Mouse (Mus musculus) gastrocnemius, adult 18-20 months (tissue): Measurements from ENCODE around the gene Npas3. TPM values are rescaled to one million over a fixed set of nuclear protein-coding genes. Genes with fewer than 3 reads are reported as not detected.

ENCODE experiments used
- DNase-seq: peaks from one replicate; pipeline ENCODE4 v3.0.0; 2021; ENCODE audit warnings: low spot score
- total RNA-seq, 2 experiments: library from RNA; stranded (reverse); gene quantifications; 2 replicates each; pipeline ENCODE4 v1.2.3; 2021

Npas3 gene
- total RNA-seq, 2 experiments from 2014 or later: 0.07 to 0.09 TPM

DNA sequence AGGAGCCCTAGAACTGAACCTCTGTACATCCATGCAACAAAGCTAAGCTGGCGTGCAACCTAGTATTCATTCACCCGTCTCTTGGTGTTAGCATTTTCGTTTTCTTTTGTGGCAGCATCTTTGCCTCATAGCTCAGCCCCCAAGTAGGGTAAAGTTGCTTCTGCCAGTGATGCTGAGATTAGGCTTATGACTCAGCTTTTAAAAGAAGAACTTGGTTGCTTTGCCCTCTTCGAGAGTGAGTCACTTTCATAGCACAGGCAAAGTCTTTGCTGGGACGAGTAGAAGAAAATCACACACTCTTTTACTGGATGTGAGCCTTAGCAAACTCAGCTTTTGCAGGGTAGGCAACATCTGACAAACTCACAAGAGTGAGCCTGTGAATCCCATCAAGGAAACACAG, 332.7 kb downstream of the Npas3 start:
- no peak for DNase-seq

DNA sequence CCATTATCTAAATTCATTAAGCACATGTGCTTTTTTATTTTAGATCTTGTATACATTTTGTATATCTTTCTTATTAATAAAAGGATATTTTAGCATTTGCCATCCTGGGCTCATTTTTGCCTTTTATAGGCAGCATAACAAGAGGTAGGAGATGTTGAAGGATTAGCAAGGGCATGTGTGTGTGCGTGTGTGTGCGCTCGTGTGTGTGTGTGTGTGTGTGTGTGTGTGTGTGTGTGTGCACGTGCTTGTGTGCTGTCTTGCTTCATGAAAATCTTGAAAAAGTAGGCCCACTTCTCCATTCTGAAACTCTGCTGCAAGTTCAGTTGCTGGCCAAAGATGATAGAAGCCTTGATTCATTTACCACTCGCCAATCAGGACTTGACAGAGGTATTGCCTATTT, 338.8 kb downstream of the Npas3 start:
- no peak for DNase-seq

DNA sequence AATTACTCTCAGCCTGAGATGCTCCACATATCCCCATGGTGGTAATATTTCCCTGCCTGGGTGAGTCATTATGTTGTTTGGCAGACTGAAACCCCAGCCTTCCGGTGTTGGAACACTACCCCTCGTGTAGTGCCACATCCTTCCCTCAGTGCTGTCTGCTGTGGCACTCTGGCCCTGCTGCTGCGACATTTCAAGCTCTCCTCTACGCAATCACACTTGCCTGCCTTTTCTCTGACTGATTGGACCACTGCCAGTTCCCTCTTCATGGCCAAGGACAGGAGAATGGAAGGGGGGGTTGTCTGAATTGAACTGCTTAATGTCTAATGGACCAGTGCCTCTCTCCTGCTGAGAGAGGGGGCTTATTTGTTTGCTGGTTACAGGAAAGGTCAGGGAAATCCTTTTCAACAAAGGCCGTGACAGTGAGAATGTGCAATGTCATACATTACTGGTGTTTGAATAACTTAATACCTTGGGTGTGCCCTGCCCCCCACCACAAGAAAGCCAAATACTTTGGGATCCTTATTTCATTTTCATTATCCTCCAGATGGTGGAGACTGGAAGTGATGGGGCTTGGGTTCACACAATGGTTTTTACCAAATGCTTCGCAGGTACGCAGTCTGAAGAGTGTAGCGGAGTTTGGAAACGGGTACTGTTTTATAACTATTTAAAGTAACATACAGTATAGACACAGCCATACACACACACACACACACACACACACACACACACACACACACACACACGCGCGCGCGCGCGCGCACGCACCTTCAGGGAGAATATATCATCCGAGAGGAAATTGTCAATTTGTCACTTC, 339.4 kb downstream of the Npas3 start:
- peak; percentile 7 for DNase-seq

DNA sequence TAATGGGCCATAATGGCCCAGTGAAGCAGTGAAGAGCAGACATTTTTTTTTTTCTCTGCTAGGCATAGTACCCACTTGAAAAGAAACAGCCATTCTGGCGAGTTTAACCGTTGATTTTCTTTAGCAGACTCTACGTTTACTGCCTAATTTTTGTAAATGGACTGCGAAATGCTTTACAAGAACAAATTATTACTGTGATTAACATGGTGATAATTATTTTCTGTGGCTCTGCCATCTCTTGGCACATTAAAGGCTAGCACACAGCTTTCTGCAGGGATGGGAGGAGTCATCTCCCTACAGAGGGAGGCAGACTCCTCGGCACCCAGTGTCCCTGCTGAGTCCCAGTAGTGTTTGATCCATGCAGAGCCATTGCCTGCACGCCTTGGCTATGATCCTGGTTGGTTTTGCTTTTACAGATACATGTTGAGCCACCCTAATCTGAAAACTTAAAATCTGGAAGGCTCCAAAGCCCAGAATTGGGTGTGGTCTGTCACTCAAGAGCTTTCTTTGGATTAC, 341.0 kb downstream of the Npas3 start:
- DNase-seq: no peak

DNA sequence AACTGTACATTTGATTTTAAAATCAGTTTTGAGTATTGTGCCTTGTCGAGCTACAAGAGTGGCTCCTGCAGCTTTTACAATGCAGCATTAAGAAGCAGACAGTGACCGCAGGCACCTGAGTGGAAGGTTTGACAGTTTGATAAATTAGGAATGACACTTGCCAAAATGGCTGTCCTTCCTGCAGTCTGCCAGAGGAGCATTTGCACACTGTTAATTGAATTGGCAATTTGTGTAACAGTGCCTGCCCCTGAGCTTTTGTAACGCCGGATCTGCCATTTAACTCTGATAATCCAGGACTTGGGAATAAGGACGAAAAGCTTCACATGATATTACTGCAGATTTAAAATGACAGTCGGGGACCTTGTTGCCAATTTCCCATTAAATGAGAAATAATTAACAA, 357.2 kb downstream of the Npas3 start:
- no peak for DNase-seq

DNA sequence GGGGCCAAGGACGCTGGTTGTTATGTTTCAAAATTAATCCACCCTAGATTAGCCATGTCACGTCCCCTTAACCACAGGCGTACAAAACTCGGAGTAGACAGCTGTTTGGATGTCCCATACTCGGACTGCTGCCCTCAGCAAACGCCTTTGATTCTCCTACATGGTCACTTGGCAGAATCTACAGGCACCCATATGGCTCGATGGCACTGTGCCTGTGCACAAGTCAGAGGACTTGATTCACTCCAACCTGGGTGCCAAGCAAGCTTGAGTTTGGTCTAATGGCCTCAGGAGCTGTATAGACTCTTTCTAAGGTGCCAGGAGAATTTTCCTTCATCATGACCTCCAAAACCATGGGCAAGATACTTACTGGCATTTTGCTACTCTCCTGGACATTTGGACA, 363.6 kb downstream of the Npas3 start:
- DNase-seq: no peak

DNA sequence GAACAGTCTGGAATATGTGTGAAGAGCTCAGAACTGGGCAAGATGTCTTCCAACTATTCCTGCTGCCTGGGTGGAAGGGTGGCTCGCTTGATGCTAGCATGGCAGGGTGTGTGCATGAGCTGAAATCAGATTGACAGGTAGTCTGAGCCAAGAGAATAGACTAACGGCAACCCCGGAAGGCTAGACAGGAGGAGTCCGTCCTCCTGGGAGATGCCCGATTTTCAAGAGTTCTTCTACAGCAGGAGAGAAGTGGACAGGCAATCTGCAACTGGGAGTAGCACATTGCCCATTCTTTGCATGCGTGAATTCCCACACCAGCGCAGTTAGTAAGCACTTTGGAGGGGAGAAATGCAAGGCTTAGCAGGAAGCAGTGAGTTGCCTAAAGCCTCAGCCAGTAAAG, 372.8 kb downstream of the Npas3 start:
- DNase-seq: no peak

DNA sequence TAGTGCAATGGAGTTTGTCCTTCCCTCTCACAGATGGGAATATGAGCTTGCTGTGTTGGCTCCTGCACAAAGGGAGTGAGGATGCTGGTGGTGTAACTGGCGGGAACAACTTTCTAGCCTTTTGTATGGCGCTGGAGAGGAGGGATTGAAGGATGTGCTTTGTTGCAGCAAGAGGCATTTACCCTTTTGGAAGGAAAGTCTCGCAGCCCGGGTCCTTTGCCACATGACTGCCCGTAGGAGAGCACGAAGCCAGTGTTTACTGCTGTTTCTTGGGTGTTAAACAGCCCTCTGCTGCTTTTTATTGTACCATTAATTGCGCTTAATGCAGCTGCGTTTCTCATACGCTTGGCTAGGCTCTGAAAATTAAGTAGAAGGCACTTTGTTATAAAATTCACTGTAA, 375.3 kb downstream of the Npas3 start:
- DNase-seq: no peak

DNA sequence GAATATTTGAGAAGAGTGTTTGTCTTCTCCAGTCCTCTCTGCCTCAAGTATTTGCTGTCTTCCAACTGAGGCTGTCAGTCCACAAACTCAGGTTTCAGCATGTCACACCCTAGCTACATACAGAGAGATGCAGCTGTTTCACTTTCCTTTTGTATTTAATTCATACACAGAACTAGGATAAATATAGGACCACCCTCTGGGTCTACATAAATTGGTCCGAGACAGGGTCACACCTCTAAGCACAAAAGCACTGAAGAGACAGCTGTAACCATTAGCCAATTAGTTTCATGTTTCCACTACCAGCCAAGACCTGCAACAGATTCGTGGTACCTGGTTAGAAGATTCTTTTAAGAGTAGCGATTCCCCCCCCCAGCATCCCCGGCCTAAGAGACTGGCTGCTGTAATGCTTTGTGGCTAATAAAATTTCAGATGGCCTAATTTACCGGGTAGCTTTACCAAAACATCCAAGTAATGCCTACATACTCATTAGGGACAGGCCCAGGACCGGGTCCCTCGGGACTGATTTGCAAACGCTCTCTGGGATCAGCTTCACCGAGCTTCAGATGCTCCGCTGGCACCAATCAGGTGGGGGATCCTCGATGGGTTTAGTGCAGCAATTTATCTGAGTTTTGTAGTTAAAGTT, 376.0 kb downstream of the Npas3 start:
- no peak for DNase-seq

DNA sequence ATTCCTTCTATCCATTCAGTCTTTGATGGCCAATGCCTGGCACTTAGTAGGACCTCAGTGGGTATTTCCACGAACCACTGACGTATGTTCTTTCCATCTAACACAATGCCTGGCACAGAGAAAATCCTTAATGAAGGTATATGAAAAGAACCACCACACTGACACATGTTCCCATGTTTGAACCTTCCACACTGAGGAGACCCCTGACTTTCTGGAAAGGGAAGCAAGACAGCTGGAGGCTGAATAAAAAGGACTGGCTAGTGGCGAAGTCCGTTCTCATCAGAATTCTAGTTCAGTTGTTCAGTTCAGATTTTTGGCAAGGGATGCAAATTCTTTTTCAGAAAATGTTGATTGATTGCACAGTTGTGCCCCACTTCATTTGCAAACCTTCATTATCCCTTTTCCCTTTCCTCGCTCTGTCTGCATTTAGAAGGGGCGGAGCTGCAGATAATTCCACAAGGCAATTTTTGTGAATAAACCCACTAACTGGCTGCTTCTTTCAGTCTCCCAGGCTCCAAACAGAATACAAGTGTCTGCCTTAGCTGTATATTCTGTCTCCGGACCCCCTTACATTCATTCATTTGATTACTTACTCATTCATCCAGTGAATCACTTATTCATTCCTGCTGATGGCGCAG, 381.1 kb downstream of the Npas3 start:
- no peak for DNase-seq

DNA sequence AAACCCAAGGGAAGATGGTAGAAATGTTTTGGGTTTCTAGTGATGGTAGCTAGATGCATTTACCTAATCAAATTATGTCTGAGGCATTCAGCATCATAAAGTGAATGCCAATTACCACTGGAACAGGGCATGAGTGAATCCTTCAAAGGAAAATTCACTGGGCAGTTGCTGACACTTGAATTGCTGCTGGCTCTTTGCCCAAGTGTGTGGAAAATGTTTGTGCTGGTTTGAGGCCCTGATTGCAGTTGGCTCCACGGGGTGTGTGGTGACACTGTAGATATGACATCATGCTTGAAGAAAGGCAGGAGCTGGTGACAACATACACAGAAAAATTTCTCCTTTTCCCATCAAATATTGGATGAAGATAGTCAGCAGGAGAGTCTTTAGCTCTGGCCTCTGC, 382.1 kb downstream of the Npas3 start:
- no peak for DNase-seq

DNA sequence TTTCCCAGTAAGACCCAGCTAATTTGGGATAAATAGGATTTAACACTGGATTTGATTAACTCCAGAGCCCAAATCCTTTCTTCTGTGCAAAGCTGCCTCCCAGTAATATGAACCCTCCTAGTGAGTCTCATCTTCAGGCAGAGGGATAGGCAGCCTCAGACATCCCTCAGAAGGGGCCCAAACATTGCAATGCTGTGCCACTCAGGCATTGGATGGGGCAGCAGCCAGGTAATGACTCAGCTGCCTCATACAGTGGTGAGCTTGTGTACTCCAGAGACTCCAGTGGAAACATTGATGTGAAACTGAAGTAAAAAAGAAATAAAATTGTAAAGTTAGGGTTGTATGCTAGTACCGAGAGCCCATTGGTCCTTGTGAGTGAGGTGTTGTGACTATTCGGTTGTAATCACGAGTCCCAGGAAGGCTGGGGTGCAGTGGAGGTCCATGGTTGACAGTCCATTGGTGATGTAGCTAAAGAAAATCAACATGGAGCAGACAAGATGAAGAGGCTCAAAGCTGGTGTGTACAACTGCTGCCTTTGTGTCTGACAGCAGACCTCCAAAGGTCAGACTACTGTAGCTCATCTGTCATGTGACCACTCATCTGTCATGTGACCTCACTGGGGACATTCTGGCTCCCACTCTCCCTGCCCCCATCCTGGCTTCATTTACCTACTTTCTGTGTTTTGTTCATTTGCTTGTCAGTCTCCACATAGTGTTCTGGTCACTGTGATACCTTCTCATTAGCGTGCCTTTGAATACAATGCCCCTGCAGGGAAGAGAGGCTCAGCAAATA, 383.0 kb downstream of the Npas3 start:
- no peak for DNase-seq

DNA sequence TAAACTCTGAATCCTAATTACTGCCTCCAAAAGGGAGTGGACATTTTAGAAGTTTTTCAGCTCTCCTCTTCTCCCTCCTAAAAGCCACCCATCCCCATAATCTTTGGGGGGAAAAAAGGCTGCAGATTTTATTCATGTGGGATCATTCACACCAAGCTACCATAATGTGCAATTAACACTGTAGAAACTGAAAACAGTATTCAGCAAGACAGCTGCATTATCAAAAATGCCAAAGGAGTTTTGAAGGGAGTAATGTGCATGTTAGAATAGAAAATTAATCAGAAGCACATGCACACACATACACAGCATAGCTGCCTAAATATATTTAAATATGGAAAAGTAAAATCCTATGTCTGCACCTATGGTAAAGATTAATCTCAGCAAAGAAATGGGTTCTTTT, 390.1 kb downstream of the Npas3 start:
- DNase-seq: no peak

DNA sequence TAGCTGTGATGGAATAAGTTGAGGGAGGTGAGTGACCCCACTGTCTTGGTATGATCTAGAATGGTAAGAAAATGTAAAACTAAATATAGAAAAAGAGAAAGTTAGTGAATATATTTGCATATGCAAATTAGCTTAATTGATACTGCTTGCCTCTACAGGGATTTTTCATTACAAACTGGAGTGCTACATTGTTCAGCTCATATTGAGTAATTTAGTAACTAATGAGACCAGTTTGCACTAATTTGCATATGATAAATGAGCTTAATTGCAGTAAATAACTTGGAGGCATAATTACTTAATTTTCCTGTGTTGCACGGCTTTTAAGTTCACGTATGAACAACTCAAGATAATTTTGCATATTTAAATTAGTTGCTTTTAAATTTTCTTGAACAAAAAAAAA, 398.8 kb downstream of the Npas3 start:
- no peak for DNase-seq

DNA sequence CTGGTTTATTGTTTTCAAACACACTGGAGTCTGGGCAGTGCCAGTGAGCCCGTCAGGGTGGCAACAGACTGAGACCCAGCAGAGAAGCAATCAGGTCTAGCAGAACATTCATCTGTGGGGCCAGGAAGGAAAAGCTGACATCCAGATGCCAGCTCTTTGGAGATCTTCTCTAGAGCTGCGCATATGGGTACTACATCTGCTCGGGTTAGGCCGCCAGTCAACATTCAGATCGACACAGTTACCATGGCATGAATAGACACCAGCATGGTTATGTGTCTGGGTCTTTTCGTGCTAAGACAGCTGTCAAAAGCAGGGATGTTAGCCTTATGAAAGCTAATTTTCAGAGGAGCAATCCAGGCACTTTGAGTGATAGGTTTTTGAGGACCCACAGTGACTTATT, 407.8 kb downstream of the Npas3 start:
- no peak for DNase-seq

DNA sequence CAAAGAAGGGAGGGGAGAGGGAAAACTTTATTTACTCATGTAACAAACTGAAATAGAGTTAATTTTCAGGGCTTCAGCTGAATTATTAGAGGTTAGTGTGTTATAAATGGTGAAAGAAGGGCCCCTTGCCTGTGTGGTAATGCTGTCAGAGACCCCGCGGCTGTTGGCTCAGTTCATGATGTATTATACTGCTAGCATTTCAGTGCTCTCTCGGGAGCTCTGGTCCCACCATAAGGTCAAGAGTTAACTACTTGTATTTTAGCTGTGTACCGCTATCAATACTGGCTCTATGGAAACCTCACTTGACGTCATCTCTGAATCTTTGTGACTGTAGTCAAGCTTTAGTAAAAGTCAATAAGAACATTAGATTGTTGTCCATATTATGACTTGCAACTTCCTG, 415.6 kb downstream of the Npas3 start:
- DNase-seq: no peak

DNA sequence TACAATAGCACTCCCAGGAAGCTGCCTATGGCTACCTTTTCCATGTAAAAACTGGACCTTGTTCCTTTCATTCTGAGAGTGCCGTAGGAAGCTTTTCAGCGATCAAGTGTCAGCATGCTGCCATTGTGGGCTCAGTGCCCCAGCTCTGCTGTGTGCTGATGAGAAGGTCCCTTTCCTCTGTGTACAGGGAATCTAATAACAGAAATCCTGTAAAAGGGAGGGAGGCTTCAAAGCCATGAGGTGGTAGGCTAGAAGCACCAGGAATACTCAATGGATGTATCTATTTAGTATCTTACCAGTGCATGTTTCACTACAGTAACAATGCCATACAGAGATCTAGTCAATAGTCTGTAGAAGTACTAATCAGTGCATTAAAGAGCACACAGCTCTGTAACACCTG, 423.4 kb downstream of the Npas3 start:
- DNase-seq: no peak

DNA sequence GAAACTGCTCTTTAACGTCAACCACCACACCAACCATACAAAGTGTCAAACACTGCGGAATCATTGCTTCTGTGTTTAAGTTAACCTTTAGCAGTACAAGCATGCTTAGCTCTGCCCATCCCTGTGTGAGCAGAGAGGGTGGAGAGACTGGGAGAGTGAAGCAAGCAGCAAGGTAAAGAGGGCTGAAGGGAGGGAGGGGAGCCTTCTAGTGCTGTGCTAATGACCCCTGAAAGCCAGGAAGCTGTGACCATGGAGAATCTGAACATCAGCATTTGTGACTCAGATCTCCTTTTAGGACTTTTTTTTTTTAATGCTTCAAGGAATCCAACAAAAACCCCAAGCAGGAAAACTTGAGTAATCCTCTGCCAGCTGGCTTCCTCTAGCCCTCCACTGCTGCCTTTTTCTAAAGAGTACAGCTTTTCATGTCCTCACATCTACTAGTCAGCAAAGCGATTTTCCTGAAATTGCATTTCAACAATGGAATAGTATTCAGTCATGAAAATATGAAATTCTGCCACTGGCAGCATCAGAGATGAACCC, 428.7 kb downstream of the Npas3 start:
- DNase-seq: no peak

DNA sequence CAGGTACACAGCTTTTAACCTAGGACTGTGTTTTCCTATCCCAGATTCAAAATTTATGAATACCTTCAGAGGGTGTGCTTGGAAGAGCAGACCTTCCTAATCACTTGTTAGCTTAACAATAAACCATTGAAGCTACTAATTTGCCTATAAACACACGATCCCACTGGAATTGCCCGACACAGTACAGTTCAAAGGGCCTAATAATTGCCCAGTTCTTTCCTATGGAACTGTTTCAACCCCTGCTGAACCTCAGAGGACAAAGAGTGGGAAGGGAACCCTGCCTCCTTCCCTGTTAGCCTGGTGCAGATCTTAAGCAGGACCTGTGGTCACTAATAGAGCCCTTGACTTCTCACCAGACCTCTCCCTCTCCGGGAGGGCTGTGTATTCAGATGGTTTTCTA, 429.7 kb downstream of the Npas3 start:
- DNase-seq: no peak

DNA sequence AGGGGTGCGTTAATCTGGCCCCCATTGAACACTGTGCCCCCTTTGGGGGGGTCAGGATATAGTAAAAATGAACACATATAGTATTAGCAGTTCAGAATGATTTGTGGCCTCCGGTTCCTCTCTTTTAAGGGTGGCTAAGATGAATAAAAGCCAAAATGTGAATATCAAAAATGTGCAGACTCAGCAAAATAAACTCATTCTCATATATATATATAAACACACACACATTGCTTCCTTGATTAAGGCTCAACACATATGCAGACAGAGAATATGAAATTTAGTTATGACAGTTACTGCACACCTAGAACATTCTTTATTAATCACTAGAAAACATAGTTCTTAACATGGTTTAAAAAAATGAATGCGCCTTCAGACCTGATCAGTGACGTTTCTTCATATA, 430.7 kb downstream of the Npas3 start:
- no peak for DNase-seq

DNA sequence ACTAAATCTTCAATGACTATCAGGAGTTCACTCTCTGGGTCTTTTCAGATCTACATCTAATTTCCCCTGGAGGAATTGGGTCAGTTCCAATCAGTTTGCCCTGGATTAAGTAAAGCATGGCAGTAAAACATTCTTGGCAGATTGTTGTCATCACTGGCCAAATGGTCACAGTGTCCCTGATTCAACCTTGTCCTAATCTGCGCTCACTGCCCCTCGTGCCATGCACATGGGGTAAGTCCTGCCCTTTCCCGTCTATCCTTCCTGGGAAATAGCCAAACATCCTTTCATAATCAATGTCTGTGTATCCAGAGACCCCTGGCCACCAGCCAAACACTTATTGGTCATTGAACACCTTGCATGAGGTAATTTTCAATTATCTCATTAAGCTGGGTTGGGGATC, 432.0 kb downstream of the Npas3 start:
- no peak for DNase-seq

DNA sequence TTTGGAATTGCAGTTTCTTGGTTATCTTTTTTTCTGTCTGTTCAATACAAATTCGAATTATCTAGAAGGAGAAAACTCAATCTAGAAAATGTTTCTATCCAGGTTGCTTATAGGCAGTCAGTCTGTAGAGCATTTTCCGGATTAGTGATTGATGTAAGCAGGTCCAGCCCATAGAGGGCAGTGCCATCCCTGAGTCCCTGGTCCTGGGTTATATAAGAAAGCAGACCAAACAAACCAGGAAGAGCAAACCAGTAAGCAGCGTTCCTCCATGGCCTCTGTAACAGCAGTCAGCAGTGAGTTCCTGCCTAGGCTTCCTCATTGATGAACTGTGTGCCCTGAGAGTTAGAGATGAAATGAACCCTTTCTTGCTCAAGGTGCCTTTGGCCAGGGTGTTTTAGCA, 433.6 kb downstream of the Npas3 start:
- DNase-seq: no peak
